Mouse (Mus musculus): ENCODE data around the gene Sh3kbp1. TPM values are rescaled to one million over a fixed set of nuclear protein-coding genes. Genes with fewer than 3 reads are reported as not detected.

Gene Sh3kbp1
- polyA plus RNA-seq, 1 experiment from 2014 or later: 9.7 TPM

DNA sequence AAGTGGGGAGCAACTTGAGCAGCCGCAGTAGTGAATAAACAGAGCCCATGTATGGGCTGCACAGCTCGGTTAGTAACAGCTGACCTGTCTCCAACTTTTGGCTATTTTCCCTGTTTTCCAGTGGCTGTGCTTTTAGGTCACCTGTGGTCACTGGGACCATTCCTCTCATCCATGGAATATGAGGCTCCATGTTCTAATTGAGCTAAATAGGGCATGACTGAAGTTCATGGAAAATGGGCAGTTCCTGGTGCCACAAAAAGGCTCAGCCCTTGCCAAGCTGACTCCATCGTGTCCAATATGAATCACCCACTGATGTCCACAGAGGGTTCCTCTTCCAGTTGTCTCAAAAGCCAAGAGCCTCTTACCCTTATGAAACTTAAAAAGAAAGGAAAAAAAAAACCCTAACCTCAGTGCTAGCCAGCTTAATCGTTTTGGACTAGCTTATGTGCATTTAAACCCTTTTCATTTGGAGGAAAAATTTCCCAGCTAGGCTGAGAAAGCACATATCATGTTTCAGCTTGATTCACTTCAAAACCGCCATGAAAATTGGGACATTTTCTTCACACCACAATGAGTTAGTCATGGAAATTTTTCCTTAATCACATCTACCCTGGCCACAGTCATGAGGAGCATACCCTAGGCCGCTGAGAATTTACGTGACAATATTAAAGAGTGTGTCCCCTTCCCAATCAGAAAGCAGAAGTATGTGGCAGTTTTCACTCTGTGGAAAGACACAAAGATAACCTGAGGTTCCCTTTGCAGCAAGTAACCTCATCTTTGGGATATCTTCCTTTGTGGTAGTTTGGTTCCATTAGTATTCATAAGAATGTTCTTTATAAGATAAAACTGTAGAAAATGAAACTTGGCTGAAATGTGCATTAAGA lies 326.7 kb downstream of the Sh3kbp1 start:
- 70% methylated on average over 7 of the region's 7 CpGs for WGBS (ENCODE audit: insufficient replicate concordance)
- ATAC-seq: no peak

DNA sequence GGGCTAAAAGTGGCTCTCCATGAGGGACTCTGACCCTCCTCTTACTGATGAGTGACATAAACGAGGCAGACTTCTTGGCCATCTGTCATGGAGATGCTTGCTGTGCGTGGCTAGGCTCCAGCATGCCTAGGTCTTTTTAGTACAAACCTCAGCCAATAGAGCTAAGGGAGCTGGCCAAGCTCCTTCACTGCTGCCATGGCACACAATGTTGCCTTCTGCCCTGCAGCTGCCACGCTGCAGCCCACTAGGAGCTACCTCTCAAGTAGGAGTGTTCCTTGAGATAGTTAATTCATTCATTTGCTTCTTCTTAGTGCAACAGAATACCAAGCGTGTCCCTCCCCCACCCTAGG lies 327.3 kb downstream of the Sh3kbp1 start:
- H3K9me3 ChIP-seq (ENCODE audit: low read length): no peaks in the 10 kb centered on the region
- H3K4me1 ChIP-seq (ENCODE audit: insufficient read depth): no peaks in the 10 kb centered on the region
- DNase-seq (no peak), ATAC-seq (no peak)
- H3K36me3 ChIP-seq (replicated peaks; ENCODE audit: insufficient read depth, low read length): no peaks in the 10 kb centered on the region
- no peak overlapping the region for H3K4me3 ChIP-seq (ENCODE audit: low read depth, low read length)
- H3K4me2 ChIP-seq (ENCODE audit: low read depth, low read length): no peak overlapping the region
- 66% methylated on average over 4 of the region's 4 CpGs for WGBS (ENCODE audit: insufficient replicate concordance)
- H3K27ac ChIP-seq (ENCODE audit: low read depth): no peak overlapping the region
- H3K27me3 ChIP-seq (ENCODE audit: insufficient read depth, low read length): 0 out of 2 replicates have a peak, but pooled peaks cover 6% of the 10 kb centered on the region
- no peak overlapping the region for H3K9ac ChIP-seq (replicated peaks)
- no peak for TF ChIP-seq EP300 (IDR thresholded peaks at IDR 0.05; ENCODE audit: low read depth)
- no peak for TF ChIP-seq CTCF (IDR thresholded peaks at IDR 0.05; ENCODE audit: low read depth)

More for the DNA sequence above, 326.7 kb downstream of the Sh3kbp1 start:
- no peak overlapping the region for H3K4me2 ChIP-seq (ENCODE audit: low read depth, low read length)
- H3K9ac ChIP-seq (replicated peaks): no peak overlapping the region
- H3K36me3 ChIP-seq (replicated peaks; ENCODE audit: insufficient read depth, low read length): no peaks in the 10 kb centered on the region
- TF ChIP-seq EP300 (IDR thresholded peaks at IDR 0.05; ENCODE audit: low read depth) (no peak), CTCF (IDR thresholded peaks at IDR 0.05; ENCODE audit: low read depth) (no peak)
- DNase-seq: no peak
- H3K4me3 ChIP-seq (ENCODE audit: low read depth, low read length): no peak overlapping the region
- H3K4me1 ChIP-seq (ENCODE audit: insufficient read depth): no peaks in the 10 kb centered on the region
- H3K9me3 ChIP-seq (ENCODE audit: low read length): no peaks in the 10 kb centered on the region
- H3K27ac ChIP-seq (ENCODE audit: low read depth): no peak overlapping the region
- 0 out of 2 replicates have a peak, but pooled peaks cover 6% of the 10 kb centered on the region for H3K27me3 ChIP-seq (ENCODE audit: insufficient read depth, low read length)

DNA sequence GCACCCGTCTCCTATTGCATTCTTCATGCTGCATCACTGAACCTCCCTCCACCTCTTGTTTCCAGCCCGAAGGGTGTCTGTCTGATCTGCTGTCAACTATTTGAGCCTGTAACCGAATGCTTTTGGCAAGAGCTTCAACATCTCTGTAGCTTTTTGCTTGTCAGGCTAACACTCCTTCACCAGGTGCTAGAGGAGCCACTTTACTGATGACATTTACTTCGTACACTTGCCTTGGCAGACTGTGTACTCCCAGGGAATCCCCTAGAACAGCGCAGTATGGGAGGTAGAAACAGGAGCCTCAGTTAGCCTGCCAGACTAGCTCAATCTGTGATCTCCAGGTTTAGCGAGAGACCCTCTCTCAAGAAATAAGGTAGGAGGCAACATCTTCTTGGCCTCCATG lies 328.4 kb downstream of the Sh3kbp1 start:
- 81% methylated on average over 6 of the region's 6 CpGs for WGBS (ENCODE audit: insufficient replicate concordance)
- Histone ChIP-seq H3K4me3 (ENCODE audit: low read depth, low read length) (no peak overlapping the region), H3K9ac (replicated peaks) (no peak overlapping the region)

DNA sequence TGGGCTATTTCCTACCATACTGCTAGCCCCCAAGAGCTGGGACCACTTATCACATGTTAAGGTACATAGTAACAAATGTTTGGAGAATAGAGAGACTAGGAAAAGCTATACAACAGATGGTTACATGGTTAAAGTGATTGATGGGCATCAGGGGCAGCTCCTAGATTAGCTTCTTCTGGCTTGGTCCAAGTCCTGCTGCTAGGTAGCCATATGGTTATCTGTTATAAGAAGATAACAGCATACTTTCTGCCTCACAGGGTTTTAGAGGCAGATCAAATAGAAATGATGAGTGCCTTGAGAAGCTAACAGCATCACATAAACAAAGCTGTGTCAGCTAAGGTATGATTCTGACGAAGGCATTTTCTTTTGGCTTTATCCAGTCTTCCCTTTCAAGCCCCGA lies 334.3 kb downstream of the Sh3kbp1 start:
- TF ChIP-seq CTCF (IDR thresholded peaks at IDR 0.05; ENCODE audit: low read depth) (no peak), EP300 (IDR thresholded peaks at IDR 0.05; ENCODE audit: low read depth) (no peak)
- Histone ChIP-seq H3K9me3 (ENCODE audit: low read length) (no peaks in the 10 kb centered on the region), H3K9ac (replicated peaks) (no peak overlapping the region), H3K4me2 (ENCODE audit: low read depth, low read length) (no peak overlapping the region), H3K27ac (ENCODE audit: low read depth) (no peak overlapping the region), H3K4me1 (ENCODE audit: insufficient read depth) (no peaks in the 10 kb centered on the region), H3K27me3 (ENCODE audit: insufficient read depth, low read length) (peaks cover 7% of the 10 kb centered on the region; the same call in 1 of the 2 replicates), H3K36me3 (replicated peaks; ENCODE audit: insufficient read depth, low read length) (no peaks in the 10 kb centered on the region; the same call in 1 of the 2 replicates), H3K4me3 (ENCODE audit: low read depth, low read length) (no peak overlapping the region)
- 67% methylated on average over 2 of the region's 2 CpGs for WGBS (ENCODE audit: insufficient replicate concordance)
- DNase-seq: no peak
- ATAC-seq: no peak

More for the DNA sequence above, 328.4 kb downstream of the Sh3kbp1 start:
- Histone ChIP-seq H3K36me3 (replicated peaks; ENCODE audit: insufficient read depth, low read length) (no peaks in the 10 kb centered on the region), H3K27me3 (ENCODE audit: insufficient read depth, low read length) (0 out of 2 replicates have a peak, but pooled peaks cover 3% of the 10 kb centered on the region), H3K9me3 (ENCODE audit: low read length) (no peaks in the 10 kb centered on the region), H3K4me2 (ENCODE audit: low read depth, low read length) (no peak overlapping the region), H3K27ac (ENCODE audit: low read depth) (no peak overlapping the region), H3K4me1 (ENCODE audit: insufficient read depth) (no peaks in the 10 kb centered on the region)
- ATAC-seq (no peak), DNase-seq (no peak)
- TF ChIP-seq CTCF (IDR thresholded peaks at IDR 0.05; ENCODE audit: low read depth) (no peak), EP300 (IDR thresholded peaks at IDR 0.05; ENCODE audit: low read depth) (no peak)

DNA sequence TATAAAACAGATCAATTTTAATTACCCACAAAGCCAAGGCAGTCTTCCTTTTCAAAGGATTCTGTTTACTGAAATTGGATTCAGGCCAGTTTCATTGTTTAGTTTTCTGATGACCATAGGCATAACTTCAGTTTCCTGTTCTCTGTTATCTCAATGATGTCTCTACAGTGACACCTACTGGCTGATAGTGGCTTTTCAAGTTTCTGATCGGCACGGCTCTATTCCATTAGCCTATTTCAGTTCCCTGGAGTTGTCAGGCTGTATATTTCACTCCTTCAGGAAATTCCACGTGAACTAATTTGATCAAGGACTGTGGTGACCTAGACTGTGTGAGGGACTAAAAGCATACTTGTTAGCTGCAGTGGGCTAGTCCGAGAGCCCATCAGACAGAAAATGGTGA lies 336.2 kb downstream of the Sh3kbp1 start:
- WGBS (ENCODE audit: insufficient replicate concordance): 31% methylated on average over 4 of the region's 4 CpGs
- H3K4me1 ChIP-seq (ENCODE audit: insufficient read depth): no peaks in the 10 kb centered on the region
- H3K4me2 ChIP-seq (ENCODE audit: low read depth, low read length): no peak overlapping the region
- no peak overlapping the region for H3K4me3 ChIP-seq (ENCODE audit: low read depth, low read length)
- H3K27me3 ChIP-seq (ENCODE audit: insufficient read depth, low read length): peaks cover 7% of the 10 kb centered on the region; the same call in 1 of the 2 replicates
- DNase-seq (peak; percentile 28), ATAC-seq (no peak)
- TF ChIP-seq EP300 (IDR thresholded peaks at IDR 0.05; ENCODE audit: low read depth): no peak
- TF ChIP-seq CTCF (IDR thresholded peaks at IDR 0.05; ENCODE audit: low read depth): peak; percentile 70
- no peaks in the 10 kb centered on the region; the same call in 1 of the 2 replicates for H3K36me3 ChIP-seq (replicated peaks; ENCODE audit: insufficient read depth, low read length)
- no peaks in the 10 kb centered on the region for H3K9me3 ChIP-seq (ENCODE audit: low read length)
- H3K27ac ChIP-seq (ENCODE audit: low read depth): no peak overlapping the region
- H3K9ac ChIP-seq (replicated peaks): no peak overlapping the region

DNA sequence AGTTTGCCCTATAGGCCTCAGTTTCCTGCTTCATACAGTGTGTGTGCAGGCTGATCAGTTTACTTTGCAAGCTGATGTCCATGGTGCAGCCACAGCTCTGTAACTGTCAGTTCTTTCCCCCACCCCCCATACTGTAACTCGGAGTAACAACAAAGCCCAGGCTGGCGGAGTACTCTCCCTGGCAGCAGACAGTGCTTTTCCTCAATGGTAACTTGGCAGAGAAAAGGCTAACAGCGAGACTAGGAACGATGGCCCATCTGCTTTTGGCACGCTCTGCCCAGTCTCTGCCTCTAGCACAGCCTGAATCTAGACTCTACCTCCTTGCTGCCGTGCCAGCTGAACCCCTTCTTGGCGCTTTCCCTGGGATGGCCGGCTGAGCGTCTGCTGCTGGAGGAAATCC lies 336.9 kb downstream of the Sh3kbp1 start:
- no peak for TF ChIP-seq CTCF (IDR thresholded peaks at IDR 0.05; ENCODE audit: low read depth)
- H3K4me1 ChIP-seq (ENCODE audit: insufficient read depth): no peaks in the 10 kb centered on the region
- no peak overlapping the region for H3K9ac ChIP-seq (replicated peaks)
- H3K36me3 ChIP-seq (replicated peaks; ENCODE audit: insufficient read depth, low read length): no peaks in the 10 kb centered on the region; the same call in 1 of the 2 replicates
- DNase-seq (no peak), ATAC-seq (no peak)
- no peak overlapping the region for H3K27ac ChIP-seq (ENCODE audit: low read depth)
- H3K4me3 ChIP-seq (ENCODE audit: low read depth, low read length): no peak overlapping the region
- no peaks in the 10 kb centered on the region for H3K9me3 ChIP-seq (ENCODE audit: low read length)
- no peak overlapping the region for H3K4me2 ChIP-seq (ENCODE audit: low read depth, low read length)
- H3K27me3 ChIP-seq (ENCODE audit: insufficient read depth, low read length): peaks cover 7% of the 10 kb centered on the region; the same call in 1 of the 2 replicates
- 81% methylated on average over 9 of the region's 9 CpGs for WGBS (ENCODE audit: insufficient replicate concordance)
